Mouse (Mus musculus) CH12.LX (cell line): ENCODE results near the gene Calcoco1. TPM values are rescaled to one million over a fixed set of nuclear protein-coding genes. Genes with fewer than 3 reads are reported as not detected.

Experiments
- DNase-seq: peaks from one replicate; pipeline ENCODE4 v3.0.0-alpha.2; 2013; ENCODE audit errors: extremely low read depth
- H3K27ac ChIP-seq: 2 replicates; pipeline ENCODE4 v1.5.1; 2012; ENCODE audit warnings: low read depth, mild to moderate bottlenecking, control low read depth, moderate library complexity; ENCODE audit not compliant: insufficient read depth
- H3K27me3 ChIP-seq: replicated peaks from 2 replicates; pipeline ENCODE3; 2012; ENCODE audit warnings: inconsistent platforms
- H3K36me3 ChIP-seq, 2 experiments: replicated peaks in 1 of 2; 2 replicates each; pipeline versions ENCODE3 to v1.6.1; 2012; ENCODE audit warnings: inconsistent platforms in 1 of 2, low read length in 1 of 2, mild to moderate bottlenecking in 1 of 2, mixed read lengths in 1 of 2, moderate library complexity in 1 of 2; ENCODE audit not compliant: control insufficient read depth in 1 of 2, insufficient read depth in 1 of 2
- H3K4me1 ChIP-seq, 2 experiments: 2 replicates each; pipeline ENCODE4 v1.6.1; 2012; ENCODE audit warnings: inconsistent platforms in 1 of 2, moderate library complexity in 1 of 2; ENCODE audit not compliant: insufficient read depth in 2 of 2, control insufficient read depth in 1 of 2
- H3K4me2 ChIP-seq: 2 replicates; pipeline ENCODE4 v1.6.1; 2012; ENCODE audit warnings: low read depth, mild to moderate bottlenecking, control low read depth; ENCODE audit not compliant: poor library complexity, insufficient read depth, severe bottlenecking
- H3K4me3 ChIP-seq, 3 experiments: fragments of 150-350 bp in 1 of 3; sonication (generic) in 1 of 3; replicated peaks in 1 of 3; 2 replicates each; pipeline versions ENCODE3 to v1.5.1; 2011 to 2012; ENCODE audit warnings: low read depth in 2 of 3, low read length in 2 of 3, mild to moderate bottlenecking in 2 of 3, moderate library complexity in 2 of 3, control low read depth in 1 of 3, improper control_type of control experiment in 1 of 3, inconsistent platforms in 1 of 3, mixed read lengths in 1 of 3; ENCODE audit not compliant: poor library complexity in 1 of 3
- H3K79me2 ChIP-seq: replicated peaks from 2 replicates; pipeline ENCODE4 v1.6.1; 2012; ENCODE audit warnings: mild to moderate bottlenecking, moderate library complexity; ENCODE audit not compliant: control insufficient read depth, poor library complexity, insufficient read depth, severe bottlenecking; ENCODE audit errors: extremely low read depth
- H3K9ac ChIP-seq: 2 replicates; pipeline ENCODE4 v1.6.1; 2012; ENCODE audit warnings: low read depth, mild to moderate bottlenecking, control low read depth, moderate library complexity; ENCODE audit not compliant: insufficient read depth
- H3K9me3 ChIP-seq: replicated peaks from 2 replicates; pipeline ENCODE3; 2012; ENCODE audit warnings: low read length, inconsistent platforms, mixed read lengths
- BHLHE40 ChIP-seq: IDR thresholded peaks from 2 replicates; pipeline ENCODE4 v1.6.1; 2011; ENCODE audit warnings: mild to moderate bottlenecking, low read depth, low read length, improper control_type of control experiment
- CTCF ChIP-seq, 2 experiments: IDR thresholded peaks in 1 of 2; conservative IDR thresholded peaks in 1 of 2; 2 replicates each; pipeline ENCODE4 v1.5.1; 2011 to 2012; ENCODE audit warnings: low read depth in 2 of 2, low read length in 2 of 2, improper control_type of control experiment in 1 of 2, inconsistent platforms in 1 of 2, mild to moderate bottlenecking in 1 of 2, moderate library complexity in 1 of 2
- ELF1 ChIP-seq: IDR thresholded peaks from 2 replicates; pipeline ENCODE4 v1.6.1; 2014; ENCODE audit warnings: low read depth, mild to moderate bottlenecking, inconsistent platforms, low read length, improper control_type of control experiment
- ETS1 ChIP-seq: conservative IDR thresholded peaks from 2 replicates; pipeline ENCODE4 v1.6.1; 2012; ENCODE audit warnings: low read depth, mild to moderate bottlenecking, inconsistent platforms, low read length, improper control_type of control experiment, moderate library complexity
- IRF4 ChIP-seq: IDR thresholded peaks from 2 replicates; pipeline ENCODE4 v1.6.1; 2014; ENCODE audit warnings: low read depth, mild to moderate bottlenecking, inconsistent platforms, low read length, improper control_type of control experiment
- JUND ChIP-seq: conservative IDR thresholded peaks from 2 replicates; pipeline ENCODE4 v1.6.1; 2011; ENCODE audit warnings: low read depth, low read length, improper control_type of control experiment
- KAT2A ChIP-seq: IDR thresholded peaks from 2 replicates; pipeline ENCODE4 v1.6.1; 2012; ENCODE audit warnings: low read length, improper control_type of control experiment, inconsistent platforms; ENCODE audit not compliant: insufficient replicate concordance
- MAFK ChIP-seq: IDR thresholded peaks from 2 replicates; pipeline ENCODE4 v1.6.1; 2011; ENCODE audit warnings: low read length, improper control_type of control experiment; ENCODE audit not compliant: insufficient replicate concordance
- MAX ChIP-seq: IDR thresholded peaks from 2 replicates; pipeline ENCODE4 v1.6.1; 2011; ENCODE audit warnings: low read length, improper control_type of control experiment
- MEF2A ChIP-seq: IDR thresholded peaks from 2 replicates; pipeline ENCODE4 v1.6.1; 2014; ENCODE audit warnings: low read depth, mild to moderate bottlenecking, inconsistent platforms, low read length, improper control_type of control experiment, borderline replicate concordance
- MYC ChIP-seq: IDR thresholded peaks from 2 replicates; pipeline ENCODE4 v1.6.1; 2011; ENCODE audit warnings: low read depth, mild to moderate bottlenecking, improper control_type of control experiment, low read length
- NRF1 ChIP-seq: IDR thresholded peaks from 2 replicates; pipeline ENCODE4 v1.6.1; 2014; ENCODE audit warnings: low read depth, mild to moderate bottlenecking, inconsistent platforms, low read length, improper control_type of control experiment, moderate library complexity
- PAX5 ChIP-seq: IDR thresholded peaks from 2 replicates; pipeline ENCODE4 v1.6.1; 2012; ENCODE audit warnings: low read length, inconsistent platforms, mixed read lengths
- RAD21 ChIP-seq: IDR thresholded peaks from 2 replicates; pipeline ENCODE4 v1.6.1; 2011; ENCODE audit warnings: low read depth, mild to moderate bottlenecking, low read length, improper control_type of control experiment, moderate library complexity
- RCOR1 ChIP-seq: conservative IDR thresholded peaks from 2 replicates; pipeline ENCODE4 v1.6.1; 2012; ENCODE audit warnings: low read depth, mild to moderate bottlenecking, inconsistent platforms, low read length, improper control_type of control experiment
- SMC3 ChIP-seq: IDR thresholded peaks from 2 replicates; pipeline ENCODE4 v1.6.1; 2011; ENCODE audit warnings: low read depth, low read length, improper control_type of control experiment
- TCF12 ChIP-seq: IDR thresholded peaks from 2 replicates; pipeline ENCODE4 v1.6.1; 2014; ENCODE audit warnings: low read depth, mild to moderate bottlenecking, inconsistent platforms, low read length, improper control_type of control experiment
- UBTF ChIP-seq: IDR thresholded peaks from 2 replicates; pipeline ENCODE4 v1.6.1; 2012; ENCODE audit warnings: low read depth, mild to moderate bottlenecking, inconsistent platforms, low read length, improper control_type of control experiment, moderate library complexity
- USF2 ChIP-seq: conservative IDR thresholded peaks from 2 replicates; pipeline ENCODE4 v1.6.1; 2011; ENCODE audit warnings: low read depth, low read length, improper control_type of control experiment
- ZKSCAN1 ChIP-seq: IDR thresholded peaks from 2 replicates; pipeline ENCODE4 v1.6.1; 2012; ENCODE audit warnings: low read depth, inconsistent platforms, low read length, improper control_type of control experiment, borderline replicate concordance
- dilution Hi-C: fragments of 300-500 bp; cut with MboI; formaldehyde crosslinking; loops from 2 replicates; pipeline ENCODE4 v1.14.3; 2020; ENCODE audit warnings: low sequenced_read_pairs; ENCODE audit not compliant: extremely low pct_unique_long_range_greater_than_20kb, extremely low pct_ligation_motif_present
- in situ Hi-C: fragments of 300-500 bp; cut with MboI; formaldehyde crosslinking; loops from 3 replicates; pipeline ENCODE4 v1.14.3; 2019; ENCODE audit warnings: low sequenced_read_pairs, low pct_ligation_motif_present, low pct_unique_long_range_greater_than_20kb, mixed read lengths
- polyA plus RNA-seq: library from polyadenylated mRNA; unstranded; fragments of >175 nt; gene quantifications from 2 replicates; pipeline ENCODE4 v1.2.1, GENCODE M21; 2012; ENCODE audit warnings: low read depth; ENCODE audit not compliant: insufficient read length
- total RNA-seq, 2 experiments: library from RNA; depleted of rRNA; stranded (reverse); fragments of 300-350 nt in 1 of 2; fragments of >200 nt in 1 of 2; gene quantifications; 2 replicates each; pipeline ENCODE4 v1.2.3; 2012 to 2014

Calcoco1 gene
- total and polyA plus RNA-seq, 3 experiments = 3.6 to 8.5 (median 7.6) TPM

DNA sequence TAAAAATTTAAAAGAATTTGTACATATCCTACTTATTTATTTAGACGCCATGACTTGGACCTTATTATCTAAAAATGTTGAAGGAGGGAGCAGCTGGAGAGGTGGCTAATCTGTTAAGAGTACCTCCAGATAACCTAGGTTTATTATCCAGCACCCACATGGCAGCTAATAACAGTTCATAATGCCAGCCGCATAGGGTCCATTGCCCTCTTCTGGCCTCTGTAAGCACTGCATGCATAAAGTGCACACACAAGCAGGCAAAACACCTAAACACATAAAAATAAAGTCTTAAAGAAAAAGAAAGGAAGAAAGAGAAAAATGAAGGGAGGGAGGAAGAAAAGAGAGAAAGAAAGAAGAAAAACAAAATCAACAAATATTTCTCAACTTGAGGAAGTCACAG lies 45.6 kb downstream of the Calcoco1 start:
- Histone ChIP-seq H3K27me3 (peaks cover 15% of the 10 kb centered on the region), H3K9me3 (peaks cover 5% of the 10 kb centered on the region), H3K4me3 (no peak overlapping the region), H3K4me1 (peaks cover 0 to 3% of the 10 kb centered on the region in 2 experiments; a peak in 2 of 4 replicates), H3K4me2 (no peak overlapping the region), H3K36me3 (no peaks in the 10 kb centered on the region), H3K27ac (no peak overlapping the region), H3K9ac (no peak overlapping the region), H3K79me2 (no peaks in the 10 kb centered on the region)
- no peak for DNase-seq
- dilution Hi-C loops (no loop called here), in situ Hi-C loops (no loop called here)
- TF ChIP-seq CTCF (conservative IDR thresholded peaks at IDR 0.05 in 1 of 2, IDR thresholded peaks at IDR 0.05 in 1 of 2; ENCODE audit: low read depth in 2 of 2, low read length in 2 of 2) = peak; percentile 23 to 40; a peak in 2 of 4 replicates
- no peak for TF ChIP-seq BHLHE40

DNA sequence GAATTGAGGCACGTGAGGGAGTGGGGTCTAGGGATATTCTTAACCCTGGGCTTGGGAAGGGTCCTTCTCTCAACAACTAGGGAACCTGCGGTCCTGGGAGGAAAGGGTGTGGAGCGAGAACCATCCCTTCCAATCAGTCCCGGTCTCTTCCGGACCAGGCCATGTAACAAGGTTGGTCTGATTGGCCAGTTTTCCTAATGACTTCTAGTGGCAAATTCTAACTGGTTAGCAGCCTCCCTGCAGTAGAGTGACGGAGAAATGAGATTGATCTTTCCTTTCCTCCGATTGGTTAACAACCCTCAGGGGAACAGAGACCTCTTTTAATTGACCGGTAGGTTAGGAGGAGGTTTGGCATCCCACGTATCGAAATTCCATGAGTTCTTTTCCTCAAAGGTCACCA lies 48.4 kb downstream of the Calcoco1 start:
- DNase-seq = no peak

GRCm38 (mm10) chr15:102672215-102673071 lies 49.5 kb downstream of the Calcoco1 start, which contains the start of gene Atp5g2:
Gene Atp5g2 (minus strand): TSS chr15:102672352.
- no peak for DNase-seq
- Histone ChIP-seq H3K9me3 (peaks cover 5% of the 10 kb centered on the region), H3K9ac (no peak within 1 kb of the TSS), H3K36me3 (peaks cover 8 to 22% of the 10 kb centered on the region in 2 experiments), H3K4me1 (peaks cover 6 to 28% of the 10 kb centered on the region in 2 experiments), H3K27ac (no peak within 1 kb of the TSS), H3K4me2 (peak within 1 kb of the TSS; percentile 14; the same call in 1 of the 2 replicates), H3K27me3 (peaks cover 2% of the 10 kb centered on the region), H3K4me3 (peak within 1 kb of the TSS in 1 of 3 experiments; percentile 5), H3K79me2 (peaks cover 26% of the 10 kb centered on the region)
- in situ Hi-C loops = no loop called here
- dilution Hi-C loops = no loop called here
- no peak for TF ChIP-seq JUND
- TF ChIP-seq ELF1 = no peak
- no peak for TF ChIP-seq MEF2A
- TF ChIP-seq PAX5 = no peak
- TF ChIP-seq ETS1 = no peak
- no peak for TF ChIP-seq ZKSCAN1
- TF ChIP-seq IRF4 = no peak
- TF ChIP-seq MYC = no peak
- TF ChIP-seq SMC3 = no peak

More for the DNA sequence above, 48.4 kb downstream of the Calcoco1 start:
- no peak overlapping the region for H3K9ac ChIP-seq
- H3K79me2 ChIP-seq = peaks cover 21% of the 10 kb centered on the region
- no peak overlapping the region for H3K4me2 ChIP-seq
- peaks cover 2 to 12% of the 10 kb centered on the region in 2 experiments for H3K36me3 ChIP-seq
- H3K4me1 ChIP-seq = peaks cover 6 to 17% of the 10 kb centered on the region in 2 experiments
- dilution Hi-C loops (no loop called here), in situ Hi-C loops (no loop called here)
- H3K4me3 ChIP-seq = no peak overlapping the region
- TF ChIP-seq TCF12 (no peak), UBTF (no peak), MYC (no peak), RAD21 (no peak), ZKSCAN1 (no peak), JUND (no peak), USF2 (no peak), RCOR1 (no peak), IRF4 (no peak), CTCF (conservative IDR thresholded peaks at IDR 0.05 in 1 of 2, IDR thresholded peaks at IDR 0.05 in 1 of 2; ENCODE audit: low read depth in 2 of 2, low read length in 2 of 2) (no peak), MAFK (no peak), KAT2A (no peak), MAX (no peak), MEF2A (no peak), NRF1 (no peak), ELF1 (no peak), PAX5 (no peak)
- no peak overlapping the region for H3K27ac ChIP-seq
- H3K9me3 ChIP-seq = peaks cover 5% of the 10 kb centered on the region
- H3K27me3 ChIP-seq = peaks cover 2% of the 10 kb centered on the region
